17 mouse cellular contexts compared by ENCODE assay signal in genomic region chr5:38641526-38641925, GRCm38 (mm10).
"Had no signal": no experiment of that assay in that cellular context is flagged by ENCODE, and none has a peak within 500 bp of the region (broad histone marks: within the 10 kb centered on the region; RNA-seq: fewer than 3 reads in every experiment).

No protein-coding gene starts in this region.

- H3K4me3 ChIP-seq: lung, embryonic 15.5 days; megakaryocyte, embryonic 14.5 days; midbrain, embryonic 13.5 days; midbrain, embryonic 15.5 days; neural tube, embryonic 12.5 days; stomach, embryonic 15.5 days had no signal

- ATAC-seq: lung, postnatal 0 days; midbrain, embryonic 13.5 days; midbrain, embryonic 15.5 days had no signal

- DNase-seq: lung, adult 2 months; lung, postnatal 14 days; lung, postnatal 36 days; right cerebral cortex, postnatal 14 days; thymus, adult 2 months; thymus, postnatal 25 days; thymus, postnatal 4 days had no signal

- H3K9ac ChIP-seq: lung, embryonic 15.5 days; midbrain, embryonic 13.5 days; midbrain, embryonic 15.5 days; neural tube, embryonic 12.5 days; stomach, embryonic 15.5 days had no signal

- H3K27ac ChIP-seq: lung, embryonic 15.5 days; macrophage; midbrain, embryonic 13.5 days; midbrain, embryonic 15.5 days; neural tube, embryonic 12.5 days; stomach, embryonic 15.5 days; stomach, postnatal 0 days had no signal

- H3K4me1 ChIP-seq: lung, embryonic 15.5 days; midbrain, embryonic 13.5 days; midbrain, embryonic 15.5 days; neural tube, embryonic 12.5 days; stomach, embryonic 15.5 days had no signal

- H3K36me3 ChIP-seq: lung, embryonic 15.5 days; midbrain, embryonic 13.5 days; midbrain, embryonic 15.5 days; neural tube, embryonic 12.5 days; stomach, embryonic 15.5 days had no signal

- H3K4me2 ChIP-seq: lung, embryonic 15.5 days; midbrain, embryonic 11.5 days; midbrain, embryonic 13.5 days; midbrain, embryonic 15.5 days; neural tube, embryonic 12.5 days; stomach, embryonic 15.5 days had no signal

- H3K9me3 ChIP-seq: lung, embryonic 15.5 days; midbrain, embryonic 15.5 days; neural tube, embryonic 12.5 days; stomach, embryonic 15.5 days had no signal

- H3K27me3 ChIP-seq: lung, embryonic 15.5 days; megakaryocyte, embryonic 14.5 days; midbrain, embryonic 13.5 days; midbrain, embryonic 15.5 days; neural tube, embryonic 12.5 days; stomach, embryonic 15.5 days had no signal
